Mouse (Mus musculus) C3H10T1/2 (cell line): ENCODE results near the gene Ift52. TPM values are rescaled to one million over a fixed set of nuclear protein-coding genes. Genes with fewer than 3 reads are reported as not detected.

Experiments
- polyA plus RNA-seq, 2 experiments: library from polyadenylated mRNA; unstranded; fragments of >200 nt; fragmentation: generic; extraction: Trizol; gene quantifications; one replicate each; pipeline ENCODE4 v1.2.1; 2012; ENCODE audit warnings: missing spikeins in 2 of 2

Ift52 gene
- 10 to 100 TPM in 1 of 2 experiments, 1 to 10 TPM in 1; 5.9 to 29.4 TPM for polyA plus RNA-seq

GRCm38 (mm10) chr2:163016916-163017743 is at the start of gene Ift52:
Ift52 (plus strand) TSS chr2:163017354.

GRCm38 (mm10) chr2:162987218-162987617 is 29.9 kb upstream of the Ift52 start, which contains the start of gene Sgk2:
Sgk2 (plus strand) TSS chr2:162987330.

GRCm38 (mm10) chr2:163054335-163054840 is 37.2 kb downstream of the Ift52 start, which contains the start of gene Mybl2:
Mybl2 (plus strand) TSS chr2:163054687.

GRCm38 (mm10) chr2:163087728-163088127 is 70.6 kb downstream of the Ift52 start, which contains the start of gene Gtsf1l:
Gtsf1l (minus strand) TSS chr2:163087855.

Other genes starting within 250 kb of the Ift52 start
- 10 to 100 TPM; 33.9 to 78.4 TPM for gene Srsf6, start 85.8 kb upstream of the Ift52 start, polyA plus RNA-seq
- gene L3mbtl1, start 73.9 kb upstream of the Ift52 start, polyA plus RNA-seq, result under 1 TPM in 1 of 2 experiments, not detected in 1; 0.05 TPM
- under 1 TPM in 1 of 2 experiments, not detected in 1; 0.02 TPM for gene Sgk2, start 30.0 kb upstream of the Ift52 start, polyA plus RNA-seq
- gene Mybl2, start 37.3 kb downstream of the Ift52 start, polyA plus RNA-seq, result 10 to 100 TPM in 1 of 2 experiments, 1 to 10 TPM in 1; 4.1 to 25.9 TPM
- gene Gtsf1l, start 70.5 kb downstream of the Ift52 start, polyA plus RNA-seq, result not detected
- gene Tox2, start 185.8 kb downstream of the Ift52 start, polyA plus RNA-seq, result not detected